Mouse (Mus musculus): ENCODE results near the gene Rgs6. TPM values are rescaled to one million over a fixed set of nuclear protein-coding genes. Genes with fewer than 3 reads are reported as not detected.

The Rgs6 gene
- total RNA-seq, 2 experiments from 2014 or later, result not detected

DNA sequence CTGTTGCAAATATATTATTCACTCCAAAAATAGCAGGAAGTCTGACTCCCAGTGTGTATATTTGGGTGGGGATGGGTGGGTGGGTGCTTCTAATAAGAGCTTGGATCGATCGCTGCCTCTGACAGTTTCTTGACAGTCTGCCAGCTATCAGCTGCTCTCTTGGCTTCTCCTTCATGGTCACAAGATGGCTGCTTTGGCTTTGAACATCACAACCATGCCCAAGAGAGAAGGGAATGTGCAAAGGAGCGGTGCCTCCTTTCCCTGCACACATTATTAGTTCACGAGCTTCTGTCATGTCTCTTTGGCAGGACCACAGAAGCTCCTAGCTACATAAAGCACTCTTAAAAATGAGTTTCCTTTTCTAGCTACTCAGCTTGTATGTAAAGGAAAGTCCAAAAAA, 373.8 kb downstream of the Rgs6 start:
- no peak for ATAC-seq (ENCODE audit: poor library complexity, severe bottlenecking)

DNA sequence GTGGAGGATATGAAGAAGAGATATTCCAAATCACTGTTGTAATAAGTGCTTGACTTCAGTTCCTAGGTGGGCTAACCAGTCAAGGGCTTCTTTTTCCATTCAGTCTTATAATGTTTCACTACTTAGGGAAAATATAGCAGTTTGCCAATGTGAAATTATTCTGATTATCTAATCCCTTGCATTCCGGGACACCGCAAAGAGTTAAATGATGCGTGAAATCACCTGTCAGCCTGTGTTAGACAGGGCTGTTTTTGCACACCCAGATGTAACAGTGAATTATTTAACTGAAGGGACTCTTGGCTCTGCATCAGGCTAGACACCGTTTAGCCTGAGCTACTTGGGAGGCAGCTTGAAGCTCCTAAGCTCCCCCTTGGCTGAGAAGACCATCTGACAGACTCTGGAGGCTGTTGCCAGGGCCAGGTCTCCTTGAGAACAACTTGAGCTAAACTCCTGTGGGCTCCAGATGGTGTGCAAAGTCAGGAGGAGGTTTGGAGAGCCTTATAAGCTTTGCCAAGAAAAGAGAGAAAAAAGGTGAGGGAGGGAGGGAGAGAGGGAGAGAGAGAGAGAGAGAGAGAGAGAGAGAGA, 382.5 kb downstream of the Rgs6 start:
- no peak for ATAC-seq (ENCODE audit: poor library complexity, severe bottlenecking)

DNA sequence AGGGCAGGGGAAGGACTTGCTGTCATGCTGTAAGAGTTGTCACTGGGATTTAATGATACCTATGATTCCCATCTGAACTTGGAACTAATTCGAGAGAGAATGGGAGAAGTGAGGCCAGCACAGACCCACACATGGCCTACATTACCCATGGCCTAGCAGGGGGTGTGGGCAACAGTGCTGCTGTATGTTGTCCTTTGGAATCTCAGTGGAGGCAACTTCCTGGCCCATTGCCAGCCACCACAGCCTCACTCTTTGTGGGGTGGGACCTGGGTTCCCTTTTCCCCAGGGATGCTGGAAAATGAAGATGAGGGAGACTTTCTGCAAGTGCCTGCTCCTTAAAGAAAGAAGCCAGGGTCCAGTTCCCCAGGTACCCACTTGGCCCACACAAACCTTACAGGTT, 383.1 kb downstream of the Rgs6 start:
- no peak for ATAC-seq (ENCODE audit: poor library complexity, severe bottlenecking)

DNA sequence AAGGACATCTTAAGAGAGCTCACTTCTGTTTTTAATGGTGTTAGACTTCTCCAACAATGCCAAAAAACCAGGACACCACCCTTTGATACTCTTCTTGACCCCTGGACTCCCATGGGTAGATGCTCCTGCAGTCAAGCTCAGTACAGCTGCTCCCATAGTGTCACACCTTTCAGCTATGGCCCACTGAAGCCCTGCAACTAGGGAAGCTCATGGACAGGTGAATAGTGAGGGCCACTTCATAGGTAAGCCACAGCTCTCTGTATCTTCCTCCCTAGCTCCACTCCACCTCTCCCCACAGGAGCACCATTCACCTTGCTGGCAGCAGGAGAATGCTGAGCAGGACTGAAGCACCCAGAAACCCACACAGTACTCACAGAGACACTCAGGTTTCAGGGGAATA, 384.6 kb downstream of the Rgs6 start:
- ATAC-seq (ENCODE audit: poor library complexity, severe bottlenecking), result no peak

DNA sequence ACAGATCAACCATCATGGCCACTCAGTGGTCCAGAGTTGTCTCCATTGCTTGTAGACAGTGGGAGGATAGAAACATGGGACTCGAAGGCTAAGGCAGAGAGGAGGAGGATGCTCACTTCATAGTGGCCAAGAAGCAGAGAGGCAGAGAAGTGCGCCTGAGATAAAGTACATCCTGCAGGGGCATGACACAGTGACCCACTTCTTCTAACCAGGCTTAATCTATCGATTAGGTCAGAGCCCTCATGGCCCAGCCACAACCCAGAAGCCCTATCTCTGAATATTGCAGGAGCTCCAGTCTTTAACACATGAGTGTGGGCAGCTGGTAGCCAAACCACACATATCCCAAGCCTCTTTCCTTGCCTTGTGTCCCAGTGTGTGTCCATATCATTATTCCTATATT, 385.7 kb downstream of the Rgs6 start:
- no peak for ATAC-seq (ENCODE audit: poor library complexity, severe bottlenecking)

DNA sequence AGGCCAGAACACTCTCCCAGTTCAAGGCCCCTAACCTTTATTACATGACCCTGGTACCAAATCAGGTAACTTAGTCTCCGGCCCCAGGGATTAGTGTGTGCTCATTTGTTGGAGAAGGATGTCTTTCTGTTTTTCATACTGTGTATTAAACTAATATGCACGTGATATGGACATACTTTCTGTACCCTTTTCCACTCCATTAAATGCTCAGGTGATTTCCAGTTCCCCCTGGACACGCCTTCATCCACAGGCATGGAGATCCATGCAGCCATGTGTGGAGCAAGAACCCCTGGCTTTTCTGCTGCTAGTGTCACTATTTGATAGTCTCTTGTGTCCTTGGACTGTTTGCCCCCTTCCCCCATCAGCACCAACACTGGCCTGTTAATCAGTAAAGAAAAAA, 390.2 kb downstream of the Rgs6 start:
- no peak for ATAC-seq (ENCODE audit: poor library complexity, severe bottlenecking)

DNA sequence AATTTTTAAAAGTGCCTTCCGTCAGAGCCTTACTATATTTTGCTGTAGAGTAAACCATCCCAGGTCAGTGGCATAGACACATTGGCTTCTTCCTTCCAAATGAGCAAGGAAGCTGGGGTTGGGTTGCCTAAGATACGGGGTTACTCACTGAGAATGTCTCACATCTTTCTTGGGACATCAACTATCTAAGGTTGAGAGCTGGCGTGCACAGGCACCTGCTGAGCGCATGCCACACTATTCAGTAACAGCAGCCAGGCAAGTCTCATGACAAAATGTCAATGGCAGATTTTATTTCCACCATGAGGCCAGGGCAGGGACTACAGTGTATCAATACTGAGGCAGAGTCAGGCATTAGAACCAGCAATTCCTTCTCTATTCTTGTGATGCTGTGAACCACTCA, 394.6 kb downstream of the Rgs6 start:
- no peak for ATAC-seq (ENCODE audit: poor library complexity, severe bottlenecking)

DNA sequence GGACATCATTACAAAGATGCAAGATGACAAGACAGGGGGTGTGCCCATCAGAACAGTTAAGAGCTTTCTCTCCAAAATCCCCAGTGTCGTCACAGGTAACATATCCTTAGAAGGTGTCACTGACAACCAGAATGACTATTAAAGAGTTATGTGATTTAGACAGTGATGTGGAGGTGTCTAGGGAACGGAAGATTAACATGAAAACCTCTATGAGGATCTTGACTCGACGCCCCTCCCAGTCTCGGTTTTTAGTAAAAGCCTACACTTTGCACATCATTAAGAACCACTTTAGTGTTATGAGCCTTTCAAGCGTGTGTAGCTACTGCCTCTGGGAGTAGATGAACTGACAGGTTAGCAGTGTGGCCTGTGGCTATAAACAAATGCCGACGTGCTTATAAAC, 397.2 kb downstream of the Rgs6 start:
- no peak for ATAC-seq (ENCODE audit: poor library complexity, severe bottlenecking)

DNA sequence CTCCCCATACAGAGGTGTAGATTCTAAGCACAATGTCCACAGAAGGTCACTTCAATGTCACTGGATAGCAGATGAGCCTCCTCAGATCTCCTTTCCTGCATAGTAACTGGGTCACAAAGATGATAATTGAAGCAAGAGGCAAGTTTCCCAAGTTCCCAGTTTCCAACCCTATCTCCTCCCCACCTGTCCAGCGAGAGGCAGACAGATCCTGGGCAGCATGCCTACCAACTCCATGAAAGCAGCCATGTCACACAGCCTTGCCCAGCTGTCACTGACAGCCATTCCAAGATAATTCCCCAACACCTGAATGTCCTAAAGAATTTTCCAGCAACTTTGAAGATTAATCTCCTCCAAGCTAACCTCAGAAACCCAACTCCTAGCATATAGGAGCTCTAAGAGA, 399.6 kb downstream of the Rgs6 start:
- ATAC-seq (ENCODE audit: poor library complexity, severe bottlenecking), result no peak

DNA sequence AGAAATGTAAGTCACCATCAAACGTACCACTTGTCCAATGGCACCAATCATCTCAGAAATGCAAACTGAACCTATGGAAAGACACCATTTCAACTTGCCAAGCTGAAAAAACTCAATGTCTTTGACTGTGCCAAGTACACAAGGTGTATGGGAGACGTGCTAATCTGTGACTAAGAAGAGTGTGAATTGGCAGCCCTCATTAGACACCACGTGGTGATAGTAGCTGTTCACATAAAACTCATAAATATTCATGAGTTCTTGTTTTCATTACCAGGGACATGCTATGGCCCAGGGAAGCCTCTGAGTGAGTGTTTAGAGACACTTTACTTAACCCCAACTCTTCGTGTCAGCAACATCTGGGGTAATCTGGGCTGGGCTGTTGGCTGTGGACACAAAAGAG, 405.8 kb downstream of the Rgs6 start:
- ATAC-seq (ENCODE audit: poor library complexity, severe bottlenecking), result no peak

DNA sequence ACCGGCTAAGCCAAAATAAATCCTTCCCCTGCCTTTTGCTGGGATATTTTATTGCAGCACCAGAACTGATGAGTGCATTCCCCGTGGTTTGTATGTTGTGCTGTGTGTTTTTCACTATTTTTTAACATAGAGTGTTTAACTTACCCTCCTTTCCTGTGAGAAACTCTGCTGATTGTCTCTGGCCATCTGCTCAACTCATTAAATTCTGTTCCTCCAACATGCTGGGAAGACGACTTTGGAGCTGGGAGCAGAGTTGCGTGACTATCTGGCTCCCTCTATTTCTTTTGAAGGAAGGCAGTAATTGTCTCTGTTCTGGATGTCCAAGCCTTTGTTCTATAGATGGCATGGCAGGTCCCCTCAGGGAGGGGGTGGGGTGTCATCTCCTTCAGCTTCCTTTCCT, 408.7 kb downstream of the Rgs6 start:
- no peak for ATAC-seq (ENCODE audit: poor library complexity, severe bottlenecking)

DNA sequence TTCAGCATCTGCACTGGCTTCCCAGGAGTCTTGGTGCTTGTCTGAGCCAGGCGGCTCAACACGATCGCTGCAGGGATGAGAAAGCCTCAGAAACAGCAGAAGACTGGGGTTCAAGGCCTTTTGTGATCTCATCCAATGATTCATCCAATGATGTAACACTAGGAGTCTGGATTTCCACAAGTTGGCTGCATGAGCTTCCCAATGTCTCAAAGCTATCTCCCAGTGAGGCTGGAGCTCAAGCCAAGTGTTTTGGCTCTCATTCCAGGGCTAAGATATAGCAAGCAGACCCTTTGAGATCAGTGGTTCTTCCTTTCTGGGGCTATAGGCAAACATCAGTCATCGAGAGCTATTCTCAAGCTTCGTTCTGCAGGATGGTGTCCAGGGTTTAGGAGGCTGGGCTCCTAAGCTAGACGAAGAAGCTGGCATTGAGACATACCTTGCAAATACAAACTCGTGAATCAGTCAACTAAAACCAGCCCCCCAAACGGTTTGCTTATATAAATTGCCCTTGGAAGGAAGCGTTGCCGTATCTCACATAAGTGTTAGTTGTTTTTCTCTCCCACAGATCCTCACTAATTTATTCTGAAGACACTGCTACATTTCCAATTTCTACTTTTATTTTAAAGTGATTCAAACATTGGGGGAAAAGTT, 410.7 kb downstream of the Rgs6 start:
- ATAC-seq (ENCODE audit: poor library complexity, severe bottlenecking), result no peak

DNA sequence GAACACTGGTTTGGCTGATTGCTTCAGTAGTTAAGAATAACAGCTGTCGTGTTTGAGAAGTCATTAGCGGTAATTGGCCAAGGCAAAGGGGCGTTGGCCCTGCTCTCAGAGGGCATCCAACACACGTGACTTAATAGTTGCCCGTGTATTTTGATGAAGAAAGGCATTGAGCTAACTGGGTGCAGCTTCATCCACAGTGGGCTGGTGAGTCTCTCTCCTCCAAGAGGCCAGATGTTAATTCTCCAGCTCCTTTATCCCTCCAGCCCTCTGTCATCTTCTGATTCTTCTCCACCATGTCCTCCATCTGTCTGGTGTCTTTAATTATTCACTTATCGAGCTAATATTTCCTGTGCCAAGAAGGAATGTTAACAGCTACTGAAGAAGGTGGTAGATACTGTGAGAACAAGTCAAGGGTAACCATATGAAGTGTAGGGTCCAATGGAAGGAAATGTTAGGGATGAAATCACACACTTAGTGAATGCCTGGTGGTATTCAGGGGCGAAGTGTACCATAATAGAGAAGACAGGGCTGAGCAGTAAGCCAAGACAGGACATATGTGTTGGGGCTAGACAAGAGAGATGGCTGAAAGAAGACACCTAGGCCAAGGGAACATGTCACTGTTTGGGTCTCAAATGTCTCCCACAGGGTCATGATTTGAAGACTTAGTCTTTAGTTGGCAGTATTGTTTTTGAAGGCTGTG, 411.4 kb downstream of the Rgs6 start:
- no peak for ATAC-seq (ENCODE audit: poor library complexity, severe bottlenecking)

DNA sequence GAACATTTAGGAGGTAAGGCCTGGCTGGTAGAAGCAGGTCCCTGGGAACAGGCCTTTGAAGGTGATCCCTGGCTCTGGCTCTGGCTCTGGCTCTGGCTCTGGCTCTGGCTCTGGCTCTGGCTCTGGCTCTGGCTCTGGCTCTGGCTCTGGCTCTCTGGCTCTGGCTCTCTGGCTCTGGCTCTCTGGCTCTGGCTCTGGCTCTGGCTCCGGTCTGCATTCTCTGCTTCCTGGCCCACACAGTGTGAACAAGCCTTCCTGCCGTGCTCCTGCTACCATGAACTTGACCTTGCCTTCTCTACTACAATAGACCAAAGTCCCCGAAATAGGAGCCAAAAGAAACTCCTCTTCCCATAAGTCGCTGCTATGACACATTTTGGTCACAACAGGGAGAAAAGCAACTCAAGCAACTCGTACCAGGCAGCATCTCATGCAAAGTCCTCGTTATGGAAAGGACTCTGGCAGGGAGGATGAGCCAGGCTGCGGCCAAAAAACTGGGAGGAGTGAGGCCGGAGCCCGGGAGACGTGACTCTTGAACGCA, 412.0 kb downstream of the Rgs6 start:
- no peak for ATAC-seq (ENCODE audit: poor library complexity, severe bottlenecking)

DNA sequence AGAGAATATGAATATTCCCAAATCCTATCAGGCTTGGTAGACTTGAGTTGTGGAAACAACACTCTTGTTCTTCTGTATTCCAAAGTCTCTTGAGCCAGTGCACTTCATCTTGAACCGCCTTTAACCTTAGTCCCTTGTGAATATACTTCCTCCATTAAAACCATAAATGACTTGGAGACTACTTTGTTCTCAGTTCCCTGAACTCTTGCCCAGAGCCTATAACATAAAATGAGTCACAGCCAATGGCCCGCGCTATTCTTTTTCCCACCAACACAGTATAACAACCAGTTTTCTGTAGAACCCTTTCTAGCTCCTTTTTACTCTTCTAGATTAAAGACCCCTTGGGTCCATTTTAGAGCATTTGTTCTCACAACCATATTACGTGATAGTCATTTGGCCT, 412.9 kb downstream of the Rgs6 start:
- no peak for ATAC-seq (ENCODE audit: poor library complexity, severe bottlenecking)

DNA sequence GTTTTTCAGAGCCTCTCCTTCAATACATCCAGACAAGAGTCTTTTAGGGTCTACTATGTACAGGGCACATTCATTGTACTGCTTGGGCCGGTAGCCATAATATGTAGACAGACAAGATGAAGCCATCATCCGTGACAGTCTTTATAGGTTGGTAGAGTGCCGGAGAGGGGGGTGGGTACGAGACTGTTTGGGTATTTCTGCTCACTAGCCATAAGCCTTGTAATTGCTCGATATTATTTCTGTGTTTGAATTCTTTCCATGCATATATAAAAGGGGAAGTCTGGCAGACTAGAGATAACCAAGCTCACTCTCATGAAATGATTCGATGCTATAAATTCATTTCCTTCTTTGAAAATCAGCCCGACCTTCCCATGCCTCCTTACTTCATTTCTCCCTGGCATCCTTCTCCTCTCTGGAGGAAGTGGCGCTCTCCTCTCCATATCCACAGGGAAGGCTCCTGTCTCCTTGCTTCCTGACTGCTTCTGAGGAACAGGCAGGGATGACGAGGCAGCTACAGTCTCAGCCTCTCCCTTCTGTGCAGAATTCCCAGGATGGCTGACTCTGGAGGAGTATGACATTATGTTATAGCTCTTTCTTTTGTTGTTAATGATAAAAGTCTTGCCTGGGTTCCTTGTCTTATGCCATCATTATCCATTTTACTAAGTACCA, 416.1 kb downstream of the Rgs6 start:
- ATAC-seq (ENCODE audit: poor library complexity, severe bottlenecking), result no peak

DNA sequence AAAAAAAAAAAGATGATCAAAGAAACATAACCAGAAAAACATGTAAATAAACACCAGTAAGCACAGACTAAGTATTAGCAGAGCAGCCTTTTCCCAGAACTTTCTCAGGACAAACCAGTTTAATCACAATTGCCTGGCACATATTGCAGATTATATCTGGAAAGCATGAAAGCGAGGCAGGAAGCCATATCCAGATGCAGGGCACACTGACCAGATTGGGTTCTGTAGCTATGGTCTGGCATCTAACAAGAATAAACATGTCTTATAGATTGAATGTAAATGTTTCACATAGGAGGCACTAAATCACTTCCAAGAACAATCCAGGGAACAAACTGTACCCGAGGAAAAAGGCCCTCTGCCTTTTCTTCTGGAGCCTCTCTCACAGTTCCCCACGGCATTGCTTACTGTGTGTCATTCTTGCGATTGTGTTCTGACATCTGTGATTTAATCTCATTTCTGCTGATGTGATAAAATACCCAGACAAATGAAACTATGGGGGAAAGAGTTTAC, 423.0 kb downstream of the Rgs6 start:
- ATAC-seq (ENCODE audit: poor library complexity, severe bottlenecking), result no peak

DNA sequence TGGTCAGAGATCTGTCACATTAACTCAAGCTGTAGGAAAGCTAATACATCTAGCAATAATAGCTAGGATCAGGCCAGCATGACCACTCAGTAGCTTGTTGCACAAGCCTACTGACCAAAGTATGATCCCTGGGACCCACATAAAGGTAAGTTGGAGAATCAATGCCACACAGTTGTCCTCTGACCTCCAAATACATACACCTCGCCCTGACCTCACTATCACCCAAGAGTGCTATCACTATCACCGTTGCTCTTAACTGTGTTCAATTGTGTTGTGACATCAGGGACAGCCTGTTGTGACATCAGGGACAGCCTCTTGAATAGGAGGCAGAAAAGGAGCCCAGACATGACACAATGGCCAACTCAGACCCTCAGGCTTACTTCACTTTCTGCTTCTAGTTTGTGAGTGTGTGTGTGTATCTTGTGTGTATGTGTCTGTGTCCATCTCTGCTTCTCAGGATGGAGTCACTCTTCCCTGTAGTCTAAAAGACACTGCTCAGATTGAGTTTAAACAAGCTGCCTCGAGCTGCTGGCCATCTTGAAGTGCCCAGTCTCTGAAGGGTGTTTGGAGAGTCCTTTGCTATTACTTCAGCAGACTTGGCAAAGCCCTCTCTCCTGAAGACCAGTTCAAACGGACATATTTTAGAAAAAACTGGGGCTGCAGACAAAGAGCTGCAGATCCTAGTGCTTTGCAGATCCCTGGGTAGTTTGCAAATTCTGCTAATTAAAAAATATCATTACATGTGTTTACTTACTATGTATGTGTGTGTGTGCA, 426.0 kb downstream of the Rgs6 start:
- no peak for ATAC-seq (ENCODE audit: poor library complexity, severe bottlenecking)

DNA sequence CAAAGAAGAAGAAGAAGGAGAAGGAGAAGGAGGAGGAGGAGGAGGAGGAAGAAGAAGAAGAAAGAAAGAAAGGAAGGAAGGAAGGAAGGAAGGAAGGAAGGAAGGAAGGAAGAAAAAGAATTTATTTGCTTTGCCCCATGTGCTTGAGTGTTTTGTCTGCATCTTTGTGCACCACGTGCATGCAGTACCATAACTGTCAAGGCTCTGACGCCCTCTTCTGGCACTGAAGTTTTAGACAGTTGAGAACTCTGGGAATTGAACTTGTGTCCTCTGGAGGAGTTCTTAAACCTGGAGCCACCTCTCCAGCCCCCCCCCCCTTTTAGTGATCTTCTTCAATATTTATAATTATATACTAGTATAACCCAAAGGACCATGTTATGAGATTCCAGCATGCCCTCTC, 426.8 kb downstream of the Rgs6 start:
- ATAC-seq (ENCODE audit: poor library complexity, severe bottlenecking), result no peak

DNA sequence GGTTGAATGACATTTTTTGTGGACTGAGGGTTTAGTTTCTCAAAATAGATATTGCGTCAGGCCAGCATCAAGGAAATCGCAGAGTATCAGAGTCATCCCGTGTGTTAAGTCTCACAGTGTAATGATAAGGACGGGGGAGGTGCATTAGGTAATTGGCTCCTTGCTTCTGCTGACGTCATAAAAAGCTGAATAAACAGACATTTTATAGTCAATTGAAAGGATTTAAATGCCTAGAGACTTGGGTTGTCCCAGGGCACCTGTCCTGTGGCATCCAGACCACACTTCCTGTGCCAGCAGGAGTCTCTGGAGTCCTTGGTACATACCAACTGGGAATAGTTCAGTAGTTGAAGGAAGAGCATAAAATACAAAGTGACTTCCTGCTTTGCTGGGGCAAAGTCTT, 427.3 kb downstream of the Rgs6 start:
- ATAC-seq (ENCODE audit: poor library complexity, severe bottlenecking), result no peak

DNA sequence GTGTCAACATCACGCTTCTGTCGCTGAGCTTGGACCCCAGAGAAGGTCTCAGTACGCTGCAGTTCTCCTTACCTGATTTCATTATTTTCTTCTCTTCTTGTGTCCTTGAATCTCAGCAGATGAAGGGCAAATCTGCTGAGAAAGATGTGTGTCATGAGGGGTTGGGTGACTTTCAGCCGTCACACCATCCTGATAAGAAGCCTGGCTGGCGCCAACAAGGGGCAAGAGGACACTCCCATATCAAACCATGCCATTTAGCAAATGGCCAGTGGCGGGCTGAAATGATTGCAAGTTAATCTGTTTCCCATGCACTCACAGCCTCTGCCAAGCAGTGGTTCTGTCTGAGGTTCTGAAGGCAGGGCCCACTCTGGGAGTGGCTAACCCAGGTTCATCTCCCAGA, 428.4 kb downstream of the Rgs6 start:
- no peak for ATAC-seq (ENCODE audit: poor library complexity, severe bottlenecking)
